Mouse (Mus musculus): ENCODE measurements around the gene Fuca1.
"Not testable (repeated sequence)": the region's sequence is repeated elsewhere in the genome, so short reads cannot be mapped to it uniquely, and the experiment has no call there.

The Fuca1 gene

DNA sequence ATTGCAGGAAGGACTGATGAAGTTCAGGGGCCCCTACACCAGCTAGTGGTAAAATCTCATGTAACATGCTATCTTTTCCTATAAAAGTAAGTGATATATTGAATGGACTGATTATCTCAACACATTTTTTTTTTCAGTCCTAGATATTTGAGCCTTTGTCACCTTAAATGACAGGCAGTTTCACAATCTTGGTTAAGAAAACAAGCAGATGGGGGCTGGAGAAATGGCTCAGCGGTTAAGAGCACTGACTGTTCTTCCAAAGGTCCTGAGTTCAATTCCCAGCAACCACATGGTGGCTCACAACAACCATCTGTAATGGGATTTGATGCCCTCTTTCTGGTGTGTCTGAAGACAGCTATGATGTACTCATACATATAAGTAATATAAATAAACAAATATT lies 1.7 kb downstream of the Fuca1 start:
- DNase-seq (ENCODE audit: low spot score in 2 of 2), result no peak

GRCm38 (mm10) chr4:135924418-135924817 lies 3.9 kb downstream of the Fuca1 start:
- DNase-seq (ENCODE audit: low spot score in 2 of 2), result no peak

DNA sequence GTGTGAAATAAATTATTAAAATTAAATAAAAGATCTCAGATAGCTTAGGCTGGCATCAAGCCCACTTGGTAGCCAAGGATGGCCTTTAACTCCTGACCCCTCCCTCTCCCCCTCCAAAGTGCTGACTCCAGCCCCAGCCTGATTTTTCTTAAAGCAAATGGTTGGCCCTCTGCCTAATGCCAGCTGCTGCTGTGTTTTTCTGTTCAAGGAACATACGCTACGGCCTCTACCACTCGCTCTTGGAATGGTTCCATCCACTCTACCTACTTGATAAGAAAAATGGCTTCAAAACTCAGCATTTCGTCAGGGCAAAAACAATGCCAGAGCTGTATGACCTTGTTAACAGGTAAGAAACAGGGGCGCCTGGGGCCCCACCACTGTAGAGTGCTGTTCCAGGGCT lies 4.8 kb downstream of the Fuca1 start:
- no peak for DNase-seq (ENCODE audit: low spot score in 2 of 2)

DNA sequence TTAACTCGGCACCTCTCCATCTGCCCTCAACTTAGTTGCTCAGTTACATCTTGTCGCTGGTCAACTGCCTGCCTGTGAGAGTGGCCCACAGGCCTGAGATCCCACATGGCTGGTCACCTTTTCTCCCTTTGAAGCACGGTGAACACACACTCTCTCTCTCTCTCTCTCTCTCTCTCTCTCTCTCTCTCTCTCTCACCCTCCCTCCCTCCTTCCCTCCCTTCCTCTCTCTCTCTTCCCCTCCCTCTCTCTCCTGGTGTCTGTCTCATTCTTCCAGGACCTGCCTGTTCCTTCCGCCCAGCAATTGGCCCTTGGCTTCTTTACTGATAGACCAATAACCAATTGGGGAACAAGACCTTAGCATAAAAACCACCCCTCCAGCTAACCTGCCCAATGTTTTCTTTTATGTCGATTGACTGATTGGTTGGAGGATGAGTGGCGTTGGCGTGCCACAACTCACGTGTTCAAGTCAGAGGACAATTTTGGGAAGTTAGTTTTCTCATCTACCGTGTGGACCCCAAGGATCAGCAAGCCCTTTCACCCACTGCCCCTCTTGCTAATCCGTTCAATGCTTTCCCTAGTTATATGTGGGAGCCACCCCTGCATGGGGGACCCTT lies 5.8 kb downstream of the Fuca1 start:
- no peak for DNase-seq (ENCODE audit: low spot score in 2 of 2)

- DNase-seq (ENCODE audit: low spot score in 2 of 2), result no peak
Observed at GRCm38 (mm10) chr4:135926861-135927260, 6.3 kb downstream of the Fuca1 start.

- DNase-seq (ENCODE audit: low spot score in 2 of 2), result no peak
Observed at GRCm38 (mm10) chr4:135928376-135928775, 7.8 kb downstream of the Fuca1 start.

- DNase-seq (ENCODE audit: low spot score in 2 of 2), result no peak
Observed at GRCm38 (mm10) chr4:135929405-135929804, 8.9 kb downstream of the Fuca1 start.

GRCm38 (mm10) chr4:135929828-135930227 lies 9.3 kb downstream of the Fuca1 start:
- DNase-seq (ENCODE audit: low spot score in 2 of 2), result no peak

DNA sequence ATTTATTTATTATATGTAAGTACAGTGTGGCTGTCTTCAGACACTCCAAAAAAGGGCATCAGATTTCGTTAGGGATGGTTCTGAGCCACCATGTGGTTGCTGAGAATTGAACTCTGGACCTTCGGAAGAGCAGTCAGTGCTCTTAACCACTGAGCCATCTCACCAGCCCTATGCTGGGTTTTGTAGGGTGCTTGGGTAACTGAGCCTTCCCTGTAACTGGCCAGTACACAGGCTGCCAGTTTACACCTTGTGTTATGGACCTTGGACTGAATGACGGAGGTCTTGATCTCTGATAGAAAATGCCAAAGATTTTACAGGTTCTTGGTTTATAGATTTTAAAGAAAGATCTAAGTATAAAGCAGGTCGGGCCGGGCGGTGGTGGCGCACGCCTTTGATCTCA lies 9.7 kb downstream of the Fuca1 start:
- DNase-seq (ENCODE audit: low spot score in 2 of 2), result no peak

GRCm38 (mm10) chr4:135931832-135932231 lies 11.3 kb downstream of the Fuca1 start:
- DNase-seq (ENCODE audit: low spot score in 2 of 2), result no peak

DNA sequence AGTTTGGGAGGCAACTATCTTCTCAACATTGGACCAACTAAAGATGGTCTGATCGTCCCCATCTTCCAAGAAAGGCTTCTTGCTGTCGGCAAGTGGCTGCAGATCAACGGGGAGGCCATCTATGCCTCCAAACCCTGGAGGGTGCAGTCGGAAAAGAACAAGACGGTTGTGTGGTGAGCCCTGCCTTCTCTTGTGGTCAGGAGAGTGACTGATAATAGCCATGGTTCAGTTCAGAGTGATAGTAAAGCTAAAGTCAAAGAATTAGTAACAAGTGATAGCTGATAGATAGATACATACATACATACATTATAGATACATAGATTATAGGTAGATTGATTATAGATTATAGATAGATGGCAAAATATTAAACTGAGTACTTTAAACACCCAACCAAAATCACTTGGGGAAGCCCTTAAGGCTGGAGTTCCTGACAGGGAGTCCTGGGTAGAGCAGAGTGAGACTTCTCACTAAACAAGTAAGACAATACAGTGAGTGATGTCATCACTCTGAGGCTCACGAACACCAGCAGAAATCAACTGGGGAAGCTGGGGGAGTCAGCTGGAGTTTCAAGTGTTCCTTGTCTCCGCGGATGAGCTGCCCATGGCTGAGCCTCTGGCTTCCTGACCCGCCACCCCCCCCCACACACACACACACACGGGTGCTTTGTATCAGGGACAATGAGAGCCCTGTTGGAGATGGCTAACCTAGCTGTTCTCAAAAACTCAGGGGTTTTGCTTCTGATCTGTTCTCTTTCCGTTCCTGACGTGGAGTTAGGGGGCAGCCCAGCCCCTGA lies 14.4 kb downstream of the Fuca1 start:
- DNase-seq (ENCODE audit: low spot score in 2 of 2), result no peak

DNA sequence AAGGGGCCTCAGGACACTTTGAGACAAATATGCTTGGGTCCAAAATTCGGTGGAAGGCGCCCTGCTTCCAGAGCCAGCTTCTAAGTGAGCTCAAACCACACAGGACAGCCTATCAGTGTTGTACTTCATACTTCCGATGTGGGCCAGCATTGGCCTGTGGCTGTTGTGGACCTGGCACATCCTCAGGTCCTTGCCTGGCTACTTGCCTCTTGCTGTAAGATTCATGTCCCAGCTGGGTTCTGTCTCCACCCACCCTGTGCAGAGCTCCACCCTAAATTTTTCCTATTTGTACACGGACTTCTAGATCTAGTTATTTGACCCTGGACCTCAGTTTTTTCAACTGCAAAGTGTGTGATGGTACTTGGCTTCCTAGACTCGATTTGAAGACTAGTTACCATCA lies 15.0 kb downstream of the Fuca1 start:
- DNase-seq (ENCODE audit: low spot score in 2 of 2), result no peak

DNA sequence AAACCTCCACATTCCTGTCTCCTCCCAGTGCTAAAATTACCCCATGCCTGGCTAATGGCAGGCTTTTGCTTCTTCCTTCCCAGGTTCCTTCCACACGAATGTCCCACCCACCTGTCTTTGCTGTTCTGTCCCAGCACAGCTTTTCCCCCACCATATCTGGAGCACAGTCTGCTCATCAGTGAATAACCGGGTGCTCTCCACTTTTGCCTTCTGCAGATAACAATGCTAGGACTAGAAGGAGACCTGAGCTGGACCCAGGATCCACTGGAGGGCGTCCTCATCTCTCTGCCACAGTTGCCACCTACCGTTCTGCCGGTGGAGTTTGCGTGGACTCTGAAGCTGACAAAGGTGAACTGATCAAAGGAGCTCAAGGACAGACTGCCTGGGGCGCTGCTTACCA lies 18.3 kb downstream of the Fuca1 start:
- no peak for DNase-seq (ENCODE audit: low spot score in 2 of 2)

DNA sequence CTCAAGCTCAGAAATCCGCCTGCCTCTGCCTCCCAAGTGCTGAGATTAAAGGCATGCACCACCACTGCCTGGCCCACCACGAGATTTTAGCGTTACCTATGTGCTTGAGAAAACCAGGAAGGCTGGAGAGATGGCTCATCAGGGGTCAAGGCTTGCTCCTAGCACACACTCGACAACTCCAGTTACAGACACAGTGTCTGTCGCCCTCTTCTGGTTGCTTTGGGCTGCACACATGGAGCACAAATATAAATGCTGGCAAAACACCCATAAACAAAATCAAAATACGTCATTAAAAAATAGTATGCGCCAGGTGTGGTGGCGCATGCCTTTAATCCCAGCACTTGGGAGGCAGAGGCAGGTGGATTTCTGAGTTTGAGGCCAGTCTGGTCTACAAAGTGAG lies 20.5 kb downstream of the Fuca1 start:
- DNase-seq (ENCODE audit: low spot score in 2 of 2), result not testable (repeated sequence)

GRCm38 (mm10) chr4:135942193-135942592 lies 21.7 kb downstream of the Fuca1 start:
- DNase-seq (ENCODE audit: low spot score in 2 of 2), result no peak

GRCm38 (mm10) chr4:135943389-135943788 lies 22.9 kb downstream of the Fuca1 start:
- no peak for DNase-seq (ENCODE audit: low spot score in 2 of 2)

- no peak for DNase-seq (ENCODE audit: low spot score in 2 of 2)
Observed at GRCm38 (mm10) chr4:135945706-135946105, 25.2 kb downstream of the Fuca1 start.

DNA sequence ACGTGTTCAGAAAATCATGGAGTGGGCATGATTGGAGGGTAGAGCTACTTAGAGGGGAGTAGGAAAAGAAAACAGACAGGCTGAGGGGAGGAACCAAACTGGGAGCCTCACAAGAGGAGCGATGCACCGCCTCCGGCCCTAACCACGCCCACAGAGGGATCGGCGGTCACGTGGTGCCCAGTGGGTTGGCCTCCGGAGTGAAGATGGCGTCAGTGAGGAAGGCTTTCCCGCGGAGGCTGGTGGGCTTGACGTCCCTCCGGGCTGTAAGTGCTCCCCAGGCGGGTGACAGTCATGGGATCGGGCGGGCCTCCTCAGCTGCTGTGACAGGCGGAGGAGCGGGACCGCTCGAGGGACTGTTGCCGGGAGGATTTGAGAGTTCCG lies 25.7 kb downstream of the Fuca1 start, which contains the start of gene Hmgcl:
TSS of gene Hmgcl (plus strand) at position 171 of the 381 bp plus-strand sequence.
- peak; percentile 86 to 89 for DNase-seq (ENCODE audit: low spot score in 2 of 2)

- DNase-seq (ENCODE audit: low spot score in 2 of 2), result no peak
Observed at GRCm38 (mm10) chr4:135946659-135947301, 26.2 kb downstream of the Fuca1 start.

- no peak for DNase-seq (ENCODE audit: low spot score in 2 of 2)
Observed at GRCm38 (mm10) chr4:135948142-135948541, 27.6 kb downstream of the Fuca1 start.

DNA sequence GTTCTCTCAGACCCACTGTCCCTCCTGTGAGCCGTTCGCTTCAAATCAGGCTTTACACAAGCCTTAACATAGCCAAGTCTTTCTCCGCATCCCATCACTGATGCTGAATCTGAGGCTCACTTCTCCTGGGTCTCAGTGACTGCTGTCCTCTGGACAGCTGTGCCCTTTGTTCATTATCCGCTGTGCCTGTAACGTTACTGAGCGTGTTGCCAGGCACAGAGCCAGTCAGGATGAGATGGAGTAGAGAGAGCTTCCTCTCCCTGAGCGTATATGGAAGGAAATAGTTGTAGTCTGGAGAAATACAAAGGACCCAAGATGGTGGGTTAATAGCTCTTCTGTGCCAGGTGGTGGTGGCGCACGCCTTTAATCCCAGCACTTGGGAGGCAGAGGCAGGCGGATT lies 28.9 kb downstream of the Fuca1 start:
- DNase-seq (ENCODE audit: low spot score in 2 of 2), result no peak

DNA sequence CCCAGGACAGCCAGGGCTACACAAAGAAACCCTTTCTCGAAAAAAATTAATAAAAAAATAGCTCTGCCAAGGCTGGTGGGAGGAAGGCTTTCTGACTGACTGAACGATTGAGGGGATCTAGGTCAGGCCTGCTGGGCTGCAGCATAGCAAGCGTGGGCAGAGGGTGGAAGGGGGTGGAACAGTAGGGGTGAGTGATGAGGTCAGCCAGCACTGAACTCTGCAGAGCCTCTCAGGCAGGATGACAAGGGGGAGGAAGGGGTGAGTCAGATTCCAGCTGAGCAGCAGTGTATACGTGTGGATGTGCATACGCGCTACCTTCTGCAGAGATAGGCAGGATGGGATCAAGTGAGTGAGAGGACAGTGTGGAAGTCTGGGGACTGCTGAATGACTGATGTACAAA lies 29.4 kb downstream of the Fuca1 start:
- DNase-seq (ENCODE audit: low spot score in 2 of 2), result no peak

- no peak for DNase-seq (ENCODE audit: low spot score in 2 of 2)
Observed at GRCm38 (mm10) chr4:135950365-135950764, 29.8 kb downstream of the Fuca1 start.
